Mouse (Mus musculus): ENCODE results near the gene Gm5460.

DNA sequence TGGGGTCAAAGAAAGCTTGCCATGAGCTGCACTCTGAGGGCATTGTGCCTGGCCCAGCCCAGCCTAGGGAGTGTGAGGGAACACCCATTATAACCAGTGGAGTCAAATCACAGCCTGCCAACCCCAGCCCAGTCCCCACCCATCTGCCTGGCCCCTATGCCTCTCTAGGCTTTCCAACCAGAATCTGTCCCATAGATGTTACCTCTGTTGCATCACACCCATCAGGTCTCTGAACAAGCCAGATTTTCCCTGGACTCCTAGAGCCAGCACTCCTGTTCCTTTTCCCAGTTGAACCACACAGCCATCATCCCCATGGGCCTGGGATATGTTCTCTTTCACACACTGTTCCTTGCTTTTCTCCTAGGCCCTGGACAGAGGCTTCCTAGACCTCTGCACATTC is 15.1 kb upstream of the Gm5460 start:
- no peak for TF ChIP-seq CTCF (IDR thresholded peaks at IDR 0.05)
- TF ChIP-seq EP300 (IDR thresholded peaks at IDR 0.05), result no peak

Measured in lung, postnatal 0 days (tissue).